Mouse (Mus musculus): Measurements from ENCODE around the gene Zfp37. TPM values are rescaled to one million over a fixed set of nuclear protein-coding genes. Genes with fewer than 3 reads are reported as not detected.

Gene Zfp37
- 18.6 TPM for polyA plus RNA-seq (2015; fragmentation: Illumina TruSeq; extraction: RNeasy Lipid Tissue Mini Kit (QIAGEN cat#74804); ENCODE audit: low read depth, low replicate concordance)

GRCm38 (mm10) chr4:62230769-62231168, at the start of gene Zfp37:
TSS of gene Zfp37 (minus strand) at chr4:62231047.

GRCm38 (mm10) chr4:62262276-62262675, 31.4 kb upstream of the Zfp37 start, which contains the start of gene Slc31a2:
TSS of gene Slc31a2 (plus strand) at chr4:62262562.

DNA sequence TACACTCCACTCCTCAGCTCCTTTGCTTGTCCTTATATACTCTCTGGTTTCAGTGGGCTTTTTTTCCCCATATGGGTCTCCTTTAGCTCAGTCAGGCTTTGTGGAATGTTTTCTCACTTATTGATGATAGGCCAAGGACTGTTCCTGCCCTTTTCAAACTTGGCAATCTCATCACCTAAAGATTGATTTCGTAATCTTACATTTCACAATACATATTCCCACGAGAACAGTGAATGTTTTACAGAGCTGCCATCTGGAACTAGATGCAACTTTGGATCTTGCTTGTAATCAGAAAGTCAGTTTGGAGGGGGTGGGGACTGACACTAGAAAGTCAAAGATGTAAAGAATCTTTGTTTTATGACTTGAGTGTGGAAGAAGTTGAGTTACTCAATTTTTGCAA, 80.0 kb downstream of the Zfp37 start, which contains the start of gene Mup21:
TSS of gene Mup21 (minus strand) at position 53 of the 400 bp plus-strand sequence.

Other genes starting within 250 kb of the Zfp37 start
- gene Mup20, start 176.9 kb downstream of the Zfp37 start, polyA plus RNA-seq (2015; fragmentation: Illumina TruSeq; extraction: RNeasy Lipid Tissue Mini Kit (QIAGEN cat#74804); ENCODE audit: low read depth, low replicate concordance), result 0.54 TPM
- 1.8 TPM for gene Mup3, start 143.7 kb downstream of the Zfp37 start, polyA plus RNA-seq (2015; fragmentation: Illumina TruSeq; extraction: RNeasy Lipid Tissue Mini Kit (QIAGEN cat#74804); ENCODE audit: low read depth, low replicate concordance)
- gene Mup21, start 80.2 kb downstream of the Zfp37 start, polyA plus RNA-seq (2015; fragmentation: Illumina TruSeq; extraction: RNeasy Lipid Tissue Mini Kit (QIAGEN cat#74804); ENCODE audit: low read depth, low replicate concordance), result not detected
- 13.5 TPM for gene Slc31a2, start 31.5 kb upstream of the Zfp37 start, polyA plus RNA-seq (2015; fragmentation: Illumina TruSeq; extraction: RNeasy Lipid Tissue Mini Kit (QIAGEN cat#74804); ENCODE audit: low read depth, low replicate concordance)
- gene Fkbp15, start 129.5 kb upstream of the Zfp37 start, polyA plus RNA-seq (2015; fragmentation: Illumina TruSeq; extraction: RNeasy Lipid Tissue Mini Kit (QIAGEN cat#74804); ENCODE audit: low read depth, low replicate concordance), result 21.4 TPM
- 19.1 TPM for gene Slc31a1, start 129.7 kb upstream of the Zfp37 start, polyA plus RNA-seq (2015; fragmentation: Illumina TruSeq; extraction: RNeasy Lipid Tissue Mini Kit (QIAGEN cat#74804); ENCODE audit: low read depth, low replicate concordance)
- gene Cdc26, start 177.6 kb upstream of the Zfp37 start, polyA plus RNA-seq (2015; fragmentation: Illumina TruSeq; extraction: RNeasy Lipid Tissue Mini Kit (QIAGEN cat#74804); ENCODE audit: low read depth, low replicate concordance), result 64.1 TPM
- gene Prpf4, start 177.8 kb upstream of the Zfp37 start, polyA plus RNA-seq (2015; fragmentation: Illumina TruSeq; extraction: RNeasy Lipid Tissue Mini Kit (QIAGEN cat#74804); ENCODE audit: low read depth, low replicate concordance), result 10.5 TPM
- gene Rnf183, start 204.2 kb upstream of the Zfp37 start, polyA plus RNA-seq (2015; fragmentation: Illumina TruSeq; extraction: RNeasy Lipid Tissue Mini Kit (QIAGEN cat#74804); ENCODE audit: low read depth, low replicate concordance), result not detected
- 6.7 TPM for gene Wdr31, start 239.8 kb upstream of the Zfp37 start, polyA plus RNA-seq (2015; fragmentation: Illumina TruSeq; extraction: RNeasy Lipid Tissue Mini Kit (QIAGEN cat#74804); ENCODE audit: low read depth, low replicate concordance)
- 0.34 TPM for gene Bspry, start 249.0 kb upstream of the Zfp37 start, polyA plus RNA-seq (2015; fragmentation: Illumina TruSeq; extraction: RNeasy Lipid Tissue Mini Kit (QIAGEN cat#74804); ENCODE audit: low read depth, low replicate concordance)

Measured in brain, adult 10 weeks (tissue).